Mouse (Mus musculus): ENCODE data around the gene Olfr1338. TPM values are rescaled to one million over a fixed set of nuclear protein-coding genes. Genes with fewer than 3 reads are reported as not detected.
"Not testable (repeated sequence)": the region's sequence is repeated elsewhere in the genome, so short reads cannot be mapped to it uniquely, and the experiment has no call there.

The Olfr1338 gene
- total RNA-seq (2012; rRNA removed) = 0.04 TPM in 1 of 2 replicates, not detected in the other
- total RNA-seq (2014; rRNA removed) = not detected in 2 replicates
- not detected in 2 replicates for polyA plus RNA-seq (2012; ENCODE audit: insufficient read length, low read depth)

GRCm38 (mm10) chr4:118758637-118759036, at the start of gene Olfr1338:
Gene Olfr1338 (minus strand): TSS chr4:118758737.
- no peak for DNase-seq (ENCODE audit: extremely low read depth)
- no peak within 1 kb of the TSS for H3K4me3 ChIP-seq (replicated peaks in 1 of 3; ENCODE audit: low read depth in 2 of 3, low read length in 2 of 3, poor library complexity in 1 of 3)
- peaks cover 43% of the 10 kb centered on the region for H3K27me3 ChIP-seq (replicated peaks)
- no peak within 1 kb of the TSS for H3K27ac ChIP-seq (ENCODE audit: insufficient read depth, low read depth)
- no peak for TF ChIP-seq CHD1 (IDR thresholded peaks at IDR 0.05; ENCODE audit: low read depth, low read length)
- TF ChIP-seq MAFK (IDR thresholded peaks at IDR 0.05; ENCODE audit: insufficient replicate concordance, low read length) = no peak
- no peak for TF ChIP-seq BHLHE40 (IDR thresholded peaks at IDR 0.05; ENCODE audit: low read depth, low read length)
- TF ChIP-seq MEF2A (IDR thresholded peaks at IDR 0.05; ENCODE audit: borderline replicate concordance, low read depth, low read length) = no peak
- TF ChIP-seq GABPA (IDR thresholded peaks at IDR 0.05; ENCODE audit: insufficient replicate concordance, low read depth, low read length) = no peak
- TF ChIP-seq RCOR1 (conservative IDR thresholded peaks at IDR 0.05; ENCODE audit: low read depth, low read length) = no peak
- no peak for TF ChIP-seq POLR2AphosphoS2 (IDR thresholded peaks at IDR 0.05; ENCODE audit: low read depth, low read length)
- no peak for TF ChIP-seq ZMIZ1 (IDR thresholded peaks at IDR 0.05; ENCODE audit: low read depth, low read length)
- H3K4me1 ChIP-seq (ENCODE audit: control insufficient read depth in 1 of 2, insufficient read depth in 2 of 2) = no peaks in the 10 kb centered on the region
- in situ Hi-C loops (cut with MboI; ENCODE audit: low pct_ligation_motif_present, low pct_unique_long_range_greater_than_20kb, low sequenced_read_pairs) (no loop called here), dilution Hi-C loops (cut with MboI; ENCODE audit: extremely low pct_ligation_motif_present, extremely low pct_unique_long_range_greater_than_20kb, low sequenced_read_pairs) (no loop called here)
- H3K79me2 ChIP-seq (replicated peaks; ENCODE audit: control insufficient read depth, extremely low read depth, insufficient read depth, poor library complexity, severe bottlenecking) = no peaks in the 10 kb centered on the region
- H3K4me2 ChIP-seq (ENCODE audit: insufficient read depth, low read depth, poor library complexity, severe bottlenecking) = no peak within 1 kb of the TSS
- no peak within 1 kb of the TSS for H3K9ac ChIP-seq (ENCODE audit: insufficient read depth, low read depth)
- no peaks in the 10 kb centered on the region for H3K36me3 ChIP-seq (replicated peaks in 1 of 2; ENCODE audit: control insufficient read depth in 1 of 2, insufficient read depth in 1 of 2, low read length in 1 of 2)
- no peaks in the 10 kb centered on the region for H3K9me3 ChIP-seq (replicated peaks; ENCODE audit: low read length)

GRCm38 (mm10) chr4:118792796-118793195, 34.3 kb upstream of the Olfr1338 start:
- peaks cover 56% of the 10 kb centered on the region for H3K27me3 ChIP-seq (replicated peaks)
- DNase-seq (ENCODE audit: extremely low read depth); H3K9ac ChIP-seq (ENCODE audit: insufficient read depth, low read depth); dilution Hi-C loops (cut with MboI; ENCODE audit: extremely low pct_ligation_motif_present, extremely low pct_unique_long_range_greater_than_20kb, low sequenced_read_pairs); H3K4me3 ChIP-seq (replicated peaks in 1 of 3; ENCODE audit: low read depth in 2 of 3, low read length in 2 of 3, poor library complexity in 1 of 3); H3K4me2 ChIP-seq (ENCODE audit: insufficient read depth, low read depth, poor library complexity, severe bottlenecking); H3K36me3 ChIP-seq (replicated peaks in 1 of 2; ENCODE audit: control insufficient read depth in 1 of 2, insufficient read depth in 1 of 2, low read length in 1 of 2); H3K27ac ChIP-seq (ENCODE audit: insufficient read depth, low read depth); in situ Hi-C loops (cut with MboI; ENCODE audit: low pct_ligation_motif_present, low pct_unique_long_range_greater_than_20kb, low sequenced_read_pairs); H3K79me2 ChIP-seq (replicated peaks; ENCODE audit: control insufficient read depth, extremely low read depth, insufficient read depth, poor library complexity, severe bottlenecking); H3K9me3 ChIP-seq (replicated peaks; ENCODE audit: low read length); H3K4me1 ChIP-seq (ENCODE audit: control insufficient read depth in 1 of 2, insufficient read depth in 2 of 2): not testable (repeated sequence)

GRCm38 (mm10) chr4:118782486-118782885, 23.9 kb upstream of the Olfr1338 start, which contains the start of gene Olfr1337:
Gene Olfr1337 (minus strand): TSS chr4:118782586.
- Histone ChIP-seq H3K27me3 (replicated peaks) (peaks cover 62% of the 10 kb centered on the region), H3K27ac (ENCODE audit: insufficient read depth, low read depth) (no peak within 1 kb of the TSS), H3K9me3 (replicated peaks; ENCODE audit: low read length) (no peaks in the 10 kb centered on the region), H3K4me3 (replicated peaks in 1 of 3; ENCODE audit: low read depth in 2 of 3, low read length in 2 of 3, poor library complexity in 1 of 3) (no peak within 1 kb of the TSS), H3K4me1 (ENCODE audit: control insufficient read depth in 1 of 2, insufficient read depth in 2 of 2) (no peaks in the 10 kb centered on the region), H3K79me2 (replicated peaks; ENCODE audit: control insufficient read depth, extremely low read depth, insufficient read depth, poor library complexity, severe bottlenecking) (no peaks in the 10 kb centered on the region), H3K9ac (ENCODE audit: insufficient read depth, low read depth) (no peak within 1 kb of the TSS), H3K36me3 (replicated peaks in 1 of 2; ENCODE audit: control insufficient read depth in 1 of 2, insufficient read depth in 1 of 2, low read length in 1 of 2) (no peaks in the 10 kb centered on the region), H3K4me2 (ENCODE audit: insufficient read depth, low read depth, poor library complexity, severe bottlenecking) (no peak within 1 kb of the TSS)
- in situ Hi-C loops (cut with MboI; ENCODE audit: low pct_ligation_motif_present, low pct_unique_long_range_greater_than_20kb, low sequenced_read_pairs) (no loop called here), dilution Hi-C loops (cut with MboI; ENCODE audit: extremely low pct_ligation_motif_present, extremely low pct_unique_long_range_greater_than_20kb, low sequenced_read_pairs) (no loop called here)
- no peak for TF ChIP-seq MAFK (IDR thresholded peaks at IDR 0.05; ENCODE audit: insufficient replicate concordance, low read length)
- TF ChIP-seq SMC3 (IDR thresholded peaks at IDR 0.05; ENCODE audit: low read depth, low read length) = no peak
- no peak for TF ChIP-seq USF1 (IDR thresholded peaks at IDR 0.05; ENCODE audit: low read depth, low read length)
- TF ChIP-seq ZKSCAN1 (IDR thresholded peaks at IDR 0.05; ENCODE audit: borderline replicate concordance, low read depth, low read length) = no peak
- TF ChIP-seq MEF2A (IDR thresholded peaks at IDR 0.05; ENCODE audit: borderline replicate concordance, low read depth, low read length) = no peak
- TF ChIP-seq BHLHE40 (IDR thresholded peaks at IDR 0.05; ENCODE audit: low read depth, low read length) = no peak
- no peak for TF ChIP-seq RAD21 (IDR thresholded peaks at IDR 0.05; ENCODE audit: low read depth, low read length)
- TF ChIP-seq RCOR1 (conservative IDR thresholded peaks at IDR 0.05; ENCODE audit: low read depth, low read length) = no peak
- TF ChIP-seq JUN (IDR thresholded peaks at IDR 0.05; ENCODE audit: insufficient read depth, low read depth, low read length) = no peak
- TF ChIP-seq ETS1 (conservative IDR thresholded peaks at IDR 0.05; ENCODE audit: low read depth, low read length) = no peak
- TF ChIP-seq POLR2AphosphoS2 (IDR thresholded peaks at IDR 0.05; ENCODE audit: low read depth, low read length) = no peak
- no peak for TF ChIP-seq USF2 (conservative IDR thresholded peaks at IDR 0.05; ENCODE audit: low read depth, low read length)
- no peak for TF ChIP-seq ZC3H11A (IDR thresholded peaks at IDR 0.05; ENCODE audit: low read depth, low read length)
- TF ChIP-seq TCF12 (IDR thresholded peaks at IDR 0.05; ENCODE audit: low read depth, low read length) = no peak
- no peak for TF ChIP-seq POLR2A (IDR thresholded peaks at IDR 0.05; ENCODE audit: low read depth, low read length)
- TF ChIP-seq SIN3A (IDR thresholded peaks at IDR 0.05; ENCODE audit: low read length) = no peak
- no peak for DNase-seq (ENCODE audit: extremely low read depth)

Data from CH12.LX (cell line).